Mouse (Mus musculus) cerebellum, adult 8-10 months (tissue): ENCODE results near the gene Ptpdc1.

Experiments used
- DNase-seq: peaks from one replicate; pipeline ENCODE4 v3.0.0; 2022

The Ptpdc1 gene

GRCm38 (mm10) chr13:48545476-48546281 lies 79.8 kb downstream of the Ptpdc1 start:
- DNase-seq, result peak; percentile 96

- no peak for DNase-seq
Measured at GRCm38 (mm10) chr13:48544867-48545266, 80.6 kb downstream of the Ptpdc1 start.

- no peak for DNase-seq
Measured at GRCm38 (mm10) chr13:48544391-48544790, 81.1 kb downstream of the Ptpdc1 start.

GRCm38 (mm10) chr13:48540488-48540887 lies 85.0 kb downstream of the Ptpdc1 start:
- DNase-seq, result no peak

DNA sequence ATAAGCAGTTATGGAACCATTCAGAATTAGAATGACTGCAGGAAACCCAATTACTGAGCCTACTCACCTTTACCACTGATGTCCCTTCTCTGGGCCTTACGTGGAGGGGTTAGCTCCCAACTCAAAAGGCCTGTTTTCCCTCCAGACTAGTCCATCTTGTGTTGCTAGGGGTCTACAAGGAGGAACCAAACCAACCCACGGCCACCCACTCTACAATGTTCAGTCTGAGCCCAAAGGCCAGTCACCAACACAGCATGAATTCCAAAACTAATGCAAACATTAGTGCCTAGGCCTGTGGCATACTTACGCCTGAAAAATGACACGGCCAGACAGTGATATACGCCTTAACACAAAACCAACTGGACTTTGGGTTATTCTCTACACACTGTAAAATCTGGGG lies 92.0 kb downstream of the Ptpdc1 start:
- DNase-seq, result no peak

DNA sequence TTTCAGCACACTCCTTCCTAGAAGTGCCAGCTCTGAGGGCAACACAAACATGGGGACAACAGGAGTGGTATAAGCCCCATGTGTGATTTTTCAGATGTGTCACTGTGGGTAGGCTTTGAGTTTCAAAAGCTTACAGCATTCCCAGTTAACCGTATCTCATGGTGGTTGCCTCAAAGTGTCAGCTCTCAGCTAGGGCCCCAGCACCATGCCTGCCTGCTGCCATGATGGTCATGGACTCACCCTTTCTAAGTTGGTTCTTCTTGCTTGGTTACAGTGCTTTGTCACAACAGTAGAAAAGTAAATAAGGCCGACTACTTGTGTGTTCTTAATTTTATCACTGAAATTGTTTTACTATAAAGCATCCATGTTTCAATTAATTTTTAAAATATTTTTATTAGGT lies 94.0 kb downstream of the Ptpdc1 start:
- DNase-seq, result no peak

GRCm38 (mm10) chr13:48530685-48531084 lies 94.8 kb downstream of the Ptpdc1 start:
- DNase-seq, result no peak

DNA sequence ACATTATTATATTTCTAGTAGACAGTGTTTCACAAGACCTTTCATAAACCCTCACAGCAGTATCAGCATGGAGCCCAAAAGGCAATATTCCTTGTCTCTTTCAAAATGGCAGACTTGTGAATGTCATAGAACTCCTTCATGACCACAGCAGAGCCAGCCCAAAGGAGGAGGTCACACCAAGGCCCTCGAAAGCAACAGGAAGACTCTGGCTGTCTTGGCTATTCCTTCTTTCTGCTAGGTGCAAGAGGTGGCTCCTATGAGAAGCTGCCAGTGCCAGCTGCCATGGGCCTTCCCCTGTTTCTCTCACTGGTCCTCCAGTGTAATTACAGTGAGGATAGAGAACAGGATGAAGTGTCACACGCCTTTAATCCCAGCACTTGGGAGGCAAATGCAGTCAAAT lies 96.4 kb downstream of the Ptpdc1 start:
- no peak for DNase-seq

GRCm38 (mm10) chr13:48528123-48528871 lies 97.2 kb downstream of the Ptpdc1 start:
- DNase-seq, result peak; percentile 61
